Mouse (Mus musculus) stomach, postnatal 0 days (tissue): ENCODE results near the gene Tha1.

Source experiments
- CTCF ChIP-seq: IDR thresholded peaks from 2 replicates; pipeline ENCODE4 v1.5.1; 2016; ENCODE audit warnings: antibody characterized with exemption, low read depth, mild to moderate bottlenecking, moderate library complexity
- EP300 ChIP-seq: optimal IDR thresholded peaks from 2 replicates; pipeline ENCODE3; 2016; ENCODE audit warnings: antibody characterized with exemption

GRCm38 (mm10) chr11:117892199-117892598, 18.9 kb upstream of the Tha1 start:
- TF ChIP-seq EP300 (no peak), CTCF (no peak)
